Mouse (Mus musculus): ENCODE data around the gene Phldb2.

Phldb2 gene

DNA sequence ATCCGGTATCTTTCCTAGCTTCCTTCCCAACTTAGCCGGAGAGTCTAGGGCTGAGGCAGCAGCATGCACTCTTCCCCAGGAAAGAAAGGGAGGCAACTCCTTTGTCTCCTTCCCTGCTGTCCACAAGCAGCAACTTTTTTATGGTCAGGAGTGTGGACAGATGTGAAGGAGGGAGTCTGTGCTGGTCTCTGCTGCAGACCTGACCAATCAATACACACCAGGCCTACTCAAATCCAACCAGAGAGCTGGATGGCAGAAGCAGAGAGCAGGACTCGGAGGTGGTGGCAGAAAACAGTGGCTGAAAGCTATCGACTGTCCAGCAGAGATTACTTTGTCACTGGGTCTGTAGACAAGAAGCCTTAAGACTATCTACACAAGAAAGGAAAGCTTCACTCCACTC lies at the start of gene Phldb2:
Gene Phldb2 (minus strand): TSS at position 205 of the 400 bp plus-strand sequence.
- DNase-seq, result no peak

DNA sequence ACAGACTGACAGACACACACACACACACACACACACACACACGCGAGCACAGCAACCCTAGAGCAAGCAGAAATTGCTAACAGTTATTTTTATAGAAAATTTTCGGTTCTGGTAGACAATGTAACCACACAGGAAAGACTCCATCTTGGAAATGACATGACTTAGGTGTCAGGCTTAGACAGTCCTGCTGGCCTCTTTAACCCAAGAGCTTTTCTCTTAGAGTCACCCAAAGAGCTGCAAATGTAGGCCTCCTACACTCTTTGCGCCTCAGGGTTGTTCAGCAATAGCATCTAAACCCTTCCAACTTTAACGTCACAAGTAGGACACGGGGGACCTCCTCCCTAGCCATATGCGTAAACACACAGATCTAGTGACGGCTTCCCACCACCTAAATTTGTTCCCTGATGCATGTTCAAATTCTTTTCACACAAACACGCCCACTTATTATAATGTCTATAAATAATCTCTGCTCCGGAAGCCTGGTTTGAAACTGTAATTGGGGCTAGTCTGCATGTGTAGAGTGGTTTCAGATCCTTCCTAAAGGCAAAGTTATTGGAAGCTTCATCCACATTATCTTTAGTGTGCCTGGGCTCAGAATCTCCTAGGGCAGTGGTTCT lies 48.3 kb upstream of the Phldb2 start:
- no peak for DNase-seq

- no peak for DNase-seq
These were observed 47.6 kb upstream of the Phldb2 start for GRCm38 (mm10) chr16:46000976-46001375.

DNA sequence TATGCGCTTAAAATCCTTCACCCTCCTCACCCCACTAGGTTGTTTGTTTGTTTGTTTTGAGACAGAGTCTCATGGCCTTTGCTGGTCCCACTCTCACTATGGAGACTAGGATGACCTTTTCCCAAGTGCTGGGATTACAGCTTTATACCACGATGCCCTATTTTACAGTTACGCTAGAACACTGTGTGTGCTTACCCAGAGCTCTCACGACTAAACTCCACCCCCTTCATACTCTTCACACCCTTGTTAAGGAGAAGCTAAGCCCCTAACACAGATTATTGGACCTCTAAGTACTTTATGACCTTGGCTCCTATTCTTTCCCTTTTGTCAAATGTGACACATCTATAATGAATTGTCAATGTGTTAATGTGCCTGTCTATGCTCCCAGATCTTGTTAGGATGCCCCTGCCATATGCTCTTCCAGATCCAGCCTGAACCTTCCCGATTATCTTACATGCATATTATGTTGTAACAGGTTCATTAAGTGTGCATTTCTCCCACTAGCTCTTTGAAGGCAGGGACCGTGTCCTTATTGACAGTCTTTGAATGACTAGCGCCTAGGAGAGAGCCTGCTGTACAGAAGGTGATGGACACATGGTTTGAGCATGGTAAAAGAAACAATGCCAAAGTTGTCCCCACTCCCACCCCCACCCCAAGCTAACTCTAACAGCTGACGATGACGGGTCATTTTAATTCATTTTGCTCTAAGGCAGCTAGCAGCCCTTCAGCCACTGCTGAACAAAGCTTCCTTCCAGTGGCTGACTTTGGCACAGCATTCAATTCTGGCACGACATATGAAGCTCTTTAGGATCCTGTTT lies 46.2 kb upstream of the Phldb2 start:
- DNase-seq, result peak in 1 of 2 experiments; percentile 22

DNA sequence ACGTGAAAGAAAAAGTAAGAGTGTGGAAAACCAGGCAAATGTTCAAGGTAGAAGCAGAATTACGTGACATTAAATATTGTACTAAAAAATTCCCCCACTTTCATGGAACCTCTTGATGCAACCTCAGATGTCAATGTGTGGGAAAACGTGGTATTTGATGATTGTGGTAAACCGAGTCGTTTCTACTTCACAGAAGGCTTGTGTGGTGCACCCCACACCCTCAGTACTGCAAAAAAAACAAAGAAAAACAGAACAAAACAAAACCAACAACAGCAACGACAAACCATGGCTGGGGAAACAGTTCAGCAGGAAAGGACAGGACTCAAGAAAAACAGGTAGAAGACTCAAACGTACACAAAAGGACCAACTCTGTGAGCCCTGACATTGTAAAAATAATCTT lies 44.8 kb upstream of the Phldb2 start:
- no peak for DNase-seq

- DNase-seq, result peak; percentile 30 to 55
These were observed 37.7 kb upstream of the Phldb2 start for GRCm38 (mm10) chr16:45990901-45991676.

GRCm38 (mm10) chr16:45986236-45986635 lies 32.8 kb upstream of the Phldb2 start:
- DNase-seq, result no peak

DNA sequence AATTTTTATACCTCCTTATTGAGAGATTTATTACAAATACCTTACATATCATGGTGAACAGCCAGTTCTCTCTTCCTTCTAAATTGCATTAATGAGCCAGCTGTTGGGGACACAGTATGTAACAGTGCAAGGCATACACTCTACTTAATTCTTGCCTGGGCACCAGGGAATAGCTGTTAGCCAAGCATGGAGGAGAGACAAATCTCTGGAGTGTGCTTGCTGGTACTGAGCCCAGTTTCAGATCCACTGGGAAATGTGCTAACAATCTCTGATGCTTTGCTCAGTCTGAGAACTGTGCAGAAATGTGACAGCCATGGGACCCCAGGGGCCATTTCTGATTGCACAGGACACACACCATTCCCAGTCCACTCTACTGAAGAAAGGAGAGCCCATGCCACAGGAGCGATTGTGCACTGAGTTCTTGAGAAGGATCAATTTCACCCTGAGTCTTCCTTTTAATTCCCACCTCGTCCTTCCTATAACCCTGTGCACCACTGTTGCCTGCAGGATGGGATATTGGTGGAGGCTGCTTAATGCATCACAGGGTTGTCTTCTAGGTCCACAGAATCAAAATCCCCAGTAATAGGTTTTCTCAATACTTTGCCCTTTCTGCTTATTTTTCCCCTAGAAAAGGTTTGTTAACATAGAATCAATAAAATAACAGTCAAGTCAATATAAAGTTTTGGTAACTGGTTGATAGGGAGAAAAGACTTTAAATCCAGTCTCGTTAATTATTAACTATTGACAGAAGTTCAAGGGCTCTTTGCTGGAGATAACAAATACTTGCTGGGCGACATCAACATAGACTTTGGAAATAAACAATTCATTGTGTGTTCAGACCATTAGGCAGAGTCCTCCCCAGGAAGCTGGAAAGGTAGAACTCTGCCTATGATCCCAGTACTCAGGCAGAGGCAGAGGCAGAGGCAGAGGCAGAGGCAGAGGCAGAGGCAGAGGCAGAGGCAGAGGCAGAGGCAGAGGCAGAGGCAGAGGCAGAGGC lies 31.5 kb upstream of the Phldb2 start:
- no peak for DNase-seq

GRCm38 (mm10) chr16:45976251-45976650 lies 22.9 kb upstream of the Phldb2 start:
- DNase-seq, result no peak

- peak; percentile 26 to 28 for DNase-seq
These were observed 20.7 kb upstream of the Phldb2 start for GRCm38 (mm10) chr16:45973959-45974686.

- no peak for DNase-seq
These were observed 16.8 kb upstream of the Phldb2 start for GRCm38 (mm10) chr16:45970187-45970586.

DNA sequence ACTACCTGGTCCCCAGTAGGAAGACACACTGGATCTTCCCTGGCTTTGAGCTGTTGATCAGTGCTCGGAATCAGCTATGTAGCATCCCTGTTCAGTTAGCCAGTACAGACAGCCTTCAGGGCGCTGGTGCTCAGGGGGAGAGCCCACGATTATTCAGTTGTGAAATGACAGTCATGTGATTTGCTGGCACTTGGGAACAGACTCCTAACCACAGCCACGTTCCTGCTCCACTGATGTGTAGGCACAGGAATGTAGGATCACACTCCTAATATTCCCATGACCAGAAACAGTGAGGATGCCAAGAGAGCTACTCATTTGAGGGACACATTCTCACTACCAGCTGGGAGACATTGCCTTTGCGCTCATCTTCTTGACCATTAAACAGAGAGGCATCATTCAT lies 15.3 kb upstream of the Phldb2 start:
- no peak for DNase-seq

GRCm38 (mm10) chr16:45967471-45967870 lies 14.1 kb upstream of the Phldb2 start:
- peak; percentile 84 to 86 for DNase-seq

DNA sequence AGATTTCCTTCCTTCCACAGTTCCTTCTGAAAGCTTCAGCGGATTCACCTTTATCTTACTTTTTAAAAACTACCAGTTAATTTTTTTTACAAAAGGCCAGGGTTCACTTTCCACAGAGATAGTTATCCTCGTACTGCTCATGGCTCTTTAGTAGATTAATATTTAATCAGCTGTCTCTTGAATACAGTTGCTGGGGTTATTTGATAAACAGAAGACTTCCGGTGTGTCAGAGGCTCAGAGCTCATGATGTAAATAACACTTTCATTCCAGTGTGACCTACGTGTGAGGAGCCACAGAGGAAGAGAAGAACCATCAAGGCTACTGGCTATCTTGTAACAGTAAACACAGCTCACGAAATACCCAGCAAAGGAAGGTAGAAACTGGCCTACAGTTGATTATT lies 13.2 kb upstream of the Phldb2 start:
- DNase-seq, result no peak

GRCm38 (mm10) chr16:45964777-45965176 lies 11.4 kb upstream of the Phldb2 start:
- DNase-seq, result no peak

DNA sequence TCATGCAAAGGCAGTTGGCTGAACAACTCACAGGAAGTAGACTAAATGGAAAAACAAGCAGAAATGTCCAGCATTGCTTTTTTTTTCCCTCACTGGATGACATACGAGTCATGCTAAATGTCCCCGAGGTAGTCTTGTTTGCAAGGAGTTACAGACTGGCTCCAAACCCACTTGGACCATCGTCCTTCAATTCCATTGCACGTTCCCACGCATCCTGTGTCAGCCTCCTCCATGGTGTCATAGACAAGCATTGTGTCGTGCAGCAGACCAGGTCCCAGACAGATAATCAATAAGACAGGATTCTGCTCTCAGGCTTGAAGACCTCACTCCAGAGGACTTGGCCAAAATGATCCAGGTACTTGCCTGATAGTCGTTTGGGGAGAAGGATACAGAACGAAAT lies 10.4 kb upstream of the Phldb2 start:
- DNase-seq, result no peak

DNA sequence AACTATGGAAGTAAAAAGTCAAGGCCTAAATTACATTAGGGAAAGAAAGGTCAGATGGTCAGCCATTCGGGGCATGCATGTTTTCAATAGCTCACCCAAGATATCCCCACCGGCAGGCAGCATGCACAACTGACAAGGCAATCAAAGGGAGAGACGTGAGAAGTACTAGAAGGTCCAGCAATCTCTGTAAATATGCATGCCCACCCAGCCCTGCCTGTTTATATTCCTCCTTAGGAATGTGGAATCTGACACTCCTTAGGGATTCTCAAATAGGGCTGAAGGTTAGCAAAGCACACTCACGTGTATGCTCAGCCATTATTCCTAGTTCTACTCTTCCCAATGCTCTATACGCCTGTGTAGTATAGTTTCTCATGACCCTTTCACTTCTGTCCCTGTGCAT lies 9.7 kb upstream of the Phldb2 start:
- DNase-seq, result no peak

- no peak for DNase-seq
These were observed 7.6 kb upstream of the Phldb2 start for GRCm38 (mm10) chr16:45960978-45961377.

DNA sequence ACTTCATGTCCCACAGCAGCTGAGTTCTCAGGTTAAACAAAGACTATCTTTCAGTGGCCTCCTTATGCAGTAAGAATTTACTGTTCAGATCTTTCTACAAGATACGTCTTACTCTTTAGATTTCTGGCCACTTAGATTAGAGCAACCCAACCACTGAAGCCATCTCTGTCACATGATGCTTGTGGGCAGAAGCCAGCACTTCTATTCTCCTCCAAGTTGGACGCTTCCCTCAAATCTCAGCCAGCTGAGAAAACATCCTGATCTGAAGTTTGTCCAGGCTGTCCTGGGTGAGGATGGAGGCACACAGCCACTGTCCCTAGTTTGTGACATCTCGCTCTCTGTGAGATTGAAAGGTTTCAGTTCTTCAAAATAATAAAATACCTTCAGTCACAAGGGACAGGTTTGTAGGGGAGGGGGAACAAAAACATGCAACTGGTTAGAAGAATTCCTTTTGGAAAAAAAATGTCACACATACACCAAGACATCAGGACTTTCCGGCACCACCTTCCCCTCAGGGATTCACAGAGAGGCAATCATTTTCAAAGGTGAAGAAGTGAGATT lies 3.1 kb upstream of the Phldb2 start:
- DNase-seq, result no peak

GRCm38 (mm10) chr16:45952501-45952900 lies 897 bp downstream of the Phldb2 start:
- DNase-seq, result no peak

GRCm38 (mm10) chr16:45952035-45952434 lies 1.4 kb downstream of the Phldb2 start:
- DNase-seq, result no peak

All from cerebellum, postnatal 14 days (tissue).